Mouse (Mus musculus) lung, postnatal 14 days (tissue): ENCODE results near the gene Kcnd2.
A peak's percentile ranks its signal among the peaks of the same experiment; 100 is the strongest.

Experiments
- DNase-seq: peaks from one replicate; pipeline ENCODE4 v3.0.0; 2021

Kcnd2 gene

DNA sequence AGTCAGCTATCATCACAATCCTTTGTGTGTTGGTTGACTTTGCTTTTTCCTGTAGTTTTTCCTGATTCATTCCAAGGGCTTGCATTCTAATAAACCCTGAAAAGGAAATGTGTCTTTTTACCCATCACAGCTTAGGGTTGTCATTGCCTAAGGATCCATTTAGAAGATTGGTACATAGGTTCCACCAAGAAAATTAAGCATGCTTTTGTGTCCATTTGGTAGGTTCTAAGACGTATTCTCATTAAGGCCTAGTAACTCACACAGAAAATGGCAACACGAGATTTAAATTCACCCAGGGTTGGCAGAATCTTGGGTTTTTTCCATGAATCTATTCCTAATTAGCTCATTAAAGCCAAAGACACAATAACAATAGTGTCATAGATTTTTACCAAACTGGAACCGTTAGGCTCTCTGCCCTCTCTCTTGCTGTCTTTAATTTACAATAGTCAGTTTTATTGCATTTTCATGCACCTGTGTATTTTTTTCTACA is 477.6 kb downstream of the Kcnd2 start:
- DNase-seq, result no peak

- DNase-seq, result no peak
These were observed 482.3 kb downstream of the Kcnd2 start for GRCm38 (mm10) chr6:21697641-21698040.

DNA sequence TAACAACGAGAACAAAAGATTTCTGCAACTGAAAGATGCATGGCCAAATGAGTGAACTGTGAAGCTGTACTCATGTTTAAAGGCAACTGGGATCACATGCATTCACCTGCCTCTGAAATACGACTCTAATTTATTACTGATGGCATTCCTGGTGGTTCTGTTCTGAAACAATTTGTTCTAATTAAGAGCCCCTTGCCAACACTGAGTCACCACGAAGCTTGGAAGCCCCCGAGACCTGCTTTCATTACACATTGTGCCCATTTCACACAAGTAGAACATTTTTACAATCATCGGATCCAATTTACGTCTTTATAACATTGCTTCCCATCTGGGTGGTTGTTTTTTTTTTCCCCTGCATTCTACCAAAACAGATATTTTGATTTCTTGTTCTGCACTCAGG is 485.8 kb downstream of the Kcnd2 start:
- DNase-seq, result no peak

DNA sequence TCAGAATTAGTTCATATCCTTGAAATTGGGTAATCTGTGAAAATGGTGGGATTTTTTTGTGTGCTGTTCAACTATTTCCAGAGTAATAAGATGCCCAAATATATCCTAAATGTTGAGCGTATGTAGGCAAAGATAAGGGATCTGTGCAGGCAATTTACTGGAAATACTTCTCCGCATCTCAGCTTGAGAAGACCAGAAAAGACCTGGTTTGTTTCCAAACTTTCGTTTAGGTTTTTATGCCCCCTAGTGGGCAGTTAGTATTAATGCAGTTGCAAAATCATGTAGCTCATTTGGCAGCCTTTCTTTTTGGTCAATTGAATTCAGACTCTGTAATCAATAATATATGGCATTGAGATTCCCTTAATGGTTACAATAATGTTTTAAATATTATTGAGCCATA is 493.9 kb downstream of the Kcnd2 start:
- no peak for DNase-seq

DNA sequence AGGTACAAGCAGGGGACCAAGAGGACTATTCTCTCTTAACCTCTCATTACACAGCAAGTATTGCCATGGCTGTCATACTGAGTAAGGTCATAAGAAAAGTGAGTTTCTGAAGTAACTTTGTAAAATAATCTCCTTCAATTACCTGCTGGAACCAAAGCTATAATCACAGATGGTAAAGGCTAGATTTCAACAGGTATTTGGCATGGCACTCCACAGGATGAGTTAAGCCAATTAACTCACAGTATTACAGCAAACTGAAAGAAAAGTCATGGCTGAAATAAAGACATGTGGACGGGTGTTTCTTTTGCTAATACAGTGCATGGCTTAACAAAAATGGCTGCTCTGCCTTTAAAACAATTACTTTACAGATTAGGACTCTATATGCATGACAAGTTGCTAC is 503.8 kb downstream of the Kcnd2 start:
- no peak for DNase-seq

GRCm38 (mm10) chr6:21722238-21722637 is 506.9 kb downstream of the Kcnd2 start:
- no peak for DNase-seq

DNA sequence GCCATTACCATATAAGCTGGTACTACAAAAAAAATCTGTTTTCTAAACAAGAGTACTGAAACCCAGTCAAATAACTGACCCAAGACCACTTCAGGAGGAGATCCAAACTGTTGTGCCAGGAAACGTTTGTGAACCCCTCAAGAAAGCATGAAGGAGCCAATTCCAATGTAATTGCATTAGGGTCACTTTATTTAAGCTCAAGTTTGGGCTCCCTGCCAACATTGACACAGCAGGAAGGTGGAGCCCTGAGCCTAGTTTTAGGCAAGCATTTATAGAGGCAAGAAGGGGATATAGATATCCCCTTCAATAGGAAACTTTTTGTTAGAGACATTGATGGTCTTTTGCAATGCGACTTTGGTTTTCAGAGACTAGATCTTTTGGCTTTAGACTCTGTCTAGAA is 525.3 kb downstream of the Kcnd2 start:
- DNase-seq, result no peak

- no peak for DNase-seq
These were observed 529.4 kb downstream of the Kcnd2 start for GRCm38 (mm10) chr6:21744615-21745266.

- DNase-seq, result no peak
These were observed 532.2 kb downstream of the Kcnd2 start for GRCm38 (mm10) chr6:21747536-21747935.

- no peak for DNase-seq
These were observed 552.5 kb downstream of the Kcnd2 start for GRCm38 (mm10) chr6:21767787-21768221.

DNA sequence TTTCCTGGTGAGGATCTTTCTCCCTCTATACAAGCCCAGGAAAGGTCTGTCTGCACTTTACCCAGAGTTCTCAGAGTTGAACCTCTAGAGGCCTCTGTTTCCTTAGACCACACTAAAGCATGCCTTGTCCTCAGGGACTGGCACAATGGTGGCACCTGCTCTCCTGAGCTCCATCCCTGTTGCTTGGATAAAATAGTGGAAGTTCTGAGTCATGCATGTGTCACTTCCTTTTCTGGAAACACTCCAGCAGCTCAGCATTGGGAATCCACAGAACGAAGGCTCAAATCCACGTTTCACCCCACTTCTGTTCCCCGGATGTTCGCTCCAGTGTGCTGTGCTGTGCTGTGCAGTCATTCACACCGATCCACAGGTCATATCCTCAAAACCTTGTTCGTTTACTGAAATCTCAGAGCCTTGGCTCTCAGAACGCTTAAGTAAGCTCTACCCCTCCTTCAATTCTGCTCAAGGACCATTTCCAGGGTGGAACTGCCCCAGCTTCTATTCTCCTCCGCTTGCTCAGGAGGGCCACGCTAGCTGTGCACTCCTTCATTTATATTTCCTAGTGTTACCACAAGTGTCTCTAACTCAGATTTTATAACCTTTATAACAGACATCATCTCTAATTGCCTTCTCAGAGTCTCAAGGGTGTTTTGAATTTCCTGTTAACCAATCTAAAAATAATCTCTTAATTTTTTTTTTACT is 553.6 kb downstream of the Kcnd2 start:
- peak; percentile 19 for DNase-seq

- no peak for DNase-seq
These were observed 554.1 kb downstream of the Kcnd2 start for GRCm38 (mm10) chr6:21769447-21769809.

GRCm38 (mm10) chr6:21774213-21774916 is 559.1 kb downstream of the Kcnd2 start:
- DNase-seq, result no peak
